Mouse (Mus musculus) thymus, adult 2 months (tissue): ENCODE results near the gene Nat8. TPM values are rescaled to one million over a fixed set of nuclear protein-coding genes. Genes with fewer than 3 reads are reported as not detected.
"Not testable (repeated sequence)": the region's sequence is repeated elsewhere in the genome, so short reads cannot be mapped to it uniquely, and the experiment has no call there.

Source experiments
- DNase-seq: peaks from one replicate; pipeline ENCODE4 v3.0.0; 2021
- H3K27ac ChIP-seq: fragments of 200-500 bp; 2 replicates; pipeline ENCODE4 v1.5.1; 2012; ENCODE audit warnings: low read length, control low read depth; ENCODE audit not compliant: control insufficient read depth, insufficient read depth
- H3K27me3 ChIP-seq: fragments of 200-500 bp; 2 replicates; pipeline ENCODE4 v1.6.1; 2012; ENCODE audit warnings: mild to moderate bottlenecking, low read length, moderate library complexity, mixed read lengths; ENCODE audit not compliant: control insufficient read depth, insufficient read depth
- H3K36me3 ChIP-seq: fragments of 200-500 bp; 2 replicates; pipeline ENCODE4 v1.6.1; 2012; ENCODE audit warnings: mild to moderate bottlenecking, low read length, moderate library complexity; ENCODE audit not compliant: control insufficient read depth, insufficient read depth
- H3K4me1 ChIP-seq: fragments of 200-500 bp; replicated peaks from 2 replicates; pipeline ENCODE4 v1.6.1; 2012; ENCODE audit warnings: low read length; ENCODE audit not compliant: control insufficient read depth, insufficient read depth
- H3K4me3 ChIP-seq: fragments of 200-500 bp; 2 replicates; pipeline ENCODE4 v1.5.1; 2012; ENCODE audit warnings: mild to moderate bottlenecking, low read length, control low read depth, moderate library complexity; ENCODE audit not compliant: control insufficient read depth, insufficient read depth
- CTCF ChIP-seq: fragments of 200-500 bp; IDR thresholded peaks from 2 replicates; pipeline ENCODE4 v1.5.1; 2012; ENCODE audit warnings: mild to moderate bottlenecking, control low read depth, low read length, moderate library complexity, borderline replicate concordance; ENCODE audit not compliant: control insufficient read depth, poor library complexity, insufficient read depth; ENCODE audit errors: extremely low read depth
- POLR2A ChIP-seq: fragments of 200-500 bp; IDR thresholded peaks from 2 replicates; pipeline ENCODE4 v1.6.1; 2012; ENCODE audit warnings: mild to moderate bottlenecking, low read length, control low read depth, moderate library complexity; ENCODE audit not compliant: control insufficient read depth, poor library complexity, insufficient read depth; ENCODE audit errors: extremely low read depth
- WGBS: fragments of 180-500 bp; shearing (Covaris S2); methylation state at CpG from one replicate; pipeline ENCODE4 v1.1.7; 2018; 5-methylcytosine and 5-hydroxymethylcytosine counted together
- polyA plus RNA-seq: library from polyadenylated mRNA; depleted of rRNA; stranded (reverse); fragments of >200 nt; gene quantifications from 2 replicates; pipeline ENCODE4 v1.2.3, GENCODE M21; 2012; rRNA removed

Gene Nat8
- 0.33 and 0.35 TPM in 2 replicates for polyA plus RNA-seq

- DNase-seq, result no peak
- Histone ChIP-seq H3K36me3 (no peaks in the 10 kb centered on the region), H3K4me1 (no peaks in the 10 kb centered on the region), H3K27ac (no peak within 1 kb of the TSS), H3K27me3 (no peaks in the 10 kb centered on the region), H3K4me3 (no peak within 1 kb of the TSS)
- TF ChIP-seq POLR2A (no peak), CTCF (no peak)
- WGBS, result 85% methylated on average over 7 of the region's 7 CpGs
These were observed at the start of gene Nat8 for GRCm38 (mm10) chr6:85831796-85832321. Nat8 (minus strand) TSS chr6:85832082.

DNA sequence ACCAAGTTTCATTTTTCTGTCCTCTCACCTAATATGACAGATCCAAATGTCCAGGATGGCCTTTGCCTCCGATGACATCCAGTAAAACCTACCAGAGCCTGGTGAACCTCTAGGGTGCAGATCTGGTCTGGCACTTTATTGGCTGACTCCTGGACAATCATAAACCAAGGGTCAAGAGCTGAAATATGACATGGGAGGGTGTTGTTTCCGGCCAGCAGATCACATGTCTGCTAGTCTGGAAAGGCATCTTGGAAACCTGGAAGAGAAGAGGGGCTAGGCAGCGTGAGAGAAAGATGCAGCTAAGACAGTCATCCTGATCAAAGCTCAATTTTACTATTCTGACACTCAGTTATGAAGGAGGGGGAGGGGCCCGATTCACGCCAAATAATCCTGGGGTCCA is 37.1 kb upstream of the Nat8 start, which contains the start of gene Nat8f2:
Gene Nat8f2 (minus strand): TSS at position 153 of the 400 bp plus-strand sequence.
- not testable (repeated sequence) for DNase-seq, H3K36me3 ChIP-seq, H3K4me3 ChIP-seq, H3K27me3 ChIP-seq, H3K4me1 ChIP-seq, H3K27ac ChIP-seq
- WGBS, result 92% methylated on average over 5 of the region's 5 CpGs

GRCm38 (mm10) chr6:85867726-85868690 is 36.1 kb upstream of the Nat8 start:
- DNase-seq, result no peak
- no peak for TF ChIP-seq POLR2A
- no peak for TF ChIP-seq CTCF
- no peak overlapping the region for H3K27ac ChIP-seq
- H3K27me3 ChIP-seq, result no peaks in the 10 kb centered on the region
- no peaks in the 10 kb centered on the region for H3K36me3 ChIP-seq
- WGBS, result 35% methylated on average over 8 of the region's 8 CpGs
- H3K4me3 ChIP-seq, result no peak overlapping the region
- H3K4me1 ChIP-seq, result no peaks in the 10 kb centered on the region

GRCm38 (mm10) chr6:85866995-85867394 is 35.1 kb upstream of the Nat8 start:
- not testable (repeated sequence) for H3K36me3 ChIP-seq, H3K27ac ChIP-seq
- 89% methylated on average over 1 of the region's 1 CpGs for WGBS

DNA sequence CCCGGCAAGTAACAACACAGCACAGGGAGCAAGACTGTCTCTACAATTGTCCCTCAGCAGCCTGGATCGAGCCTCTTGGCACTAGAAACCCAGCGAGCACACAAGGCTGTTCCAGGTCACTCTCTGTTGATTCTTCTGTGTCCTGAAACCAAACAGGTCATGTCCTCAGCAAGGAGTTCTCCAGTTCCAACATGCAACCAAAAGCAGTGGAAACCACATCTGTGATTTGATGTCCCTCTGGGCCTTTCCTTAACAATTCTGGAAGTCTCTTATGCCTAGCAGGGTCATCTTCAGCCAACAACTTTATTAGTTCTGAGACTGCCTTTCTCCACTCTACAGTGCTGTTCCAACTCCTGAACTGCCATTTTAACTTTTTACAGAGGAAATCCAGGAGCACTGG is 34.3 kb upstream of the Nat8 start:
- not testable (repeated sequence) for H3K36me3 ChIP-seq, DNase-seq, H3K27ac ChIP-seq, H3K27me3 ChIP-seq, H3K4me3 ChIP-seq, H3K4me1 ChIP-seq
- 88% methylated on average over 3 of the region's 3 CpGs for WGBS

More at GRCm38 (mm10) chr6:85866995-85867394, 35.1 kb upstream of the Nat8 start:
- DNase-seq, H3K27me3 ChIP-seq, H3K4me1 ChIP-seq, H3K4me3 ChIP-seq: not testable (repeated sequence)

DNA sequence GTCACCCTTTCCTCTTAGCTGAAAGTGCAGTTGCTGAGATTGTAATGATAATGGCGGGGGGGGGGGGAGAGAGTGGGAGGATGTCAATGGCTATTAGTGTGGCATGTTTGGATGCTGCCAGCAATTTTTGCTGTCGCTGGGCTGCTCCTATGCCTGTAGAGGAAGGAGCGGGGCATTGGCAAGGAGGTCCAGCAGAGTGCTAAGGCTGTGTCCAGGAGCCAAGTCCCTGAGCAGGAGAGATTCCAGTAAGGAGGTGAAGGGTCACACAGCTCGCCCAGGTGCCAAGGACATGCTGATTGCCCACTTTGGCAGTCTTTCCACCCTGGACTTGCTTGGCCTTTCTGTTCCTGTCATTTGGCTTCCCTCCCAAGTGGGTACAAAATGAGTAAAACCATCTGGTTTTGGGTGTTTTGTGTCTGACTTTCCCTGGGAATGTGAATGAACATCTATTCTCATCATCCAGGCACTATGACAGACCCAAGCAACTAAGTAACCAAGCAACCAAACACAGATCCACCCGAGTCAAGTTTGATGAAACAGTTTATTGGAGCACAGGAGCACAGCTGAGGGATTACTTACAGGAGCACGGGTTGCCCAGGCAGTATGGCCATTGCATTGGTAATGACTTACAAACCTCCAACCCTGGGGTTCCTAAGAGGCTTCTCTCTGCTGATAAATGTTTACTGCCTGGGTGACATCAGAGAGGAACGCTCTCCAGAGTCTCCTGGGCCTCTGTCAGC is 33.2 kb upstream of the Nat8 start:
- H3K4me3 ChIP-seq, H3K4me1 ChIP-seq, H3K27ac ChIP-seq, H3K27me3 ChIP-seq, H3K36me3 ChIP-seq, DNase-seq: not testable (repeated sequence)
- WGBS, result 76% methylated on average over 6 of the region's 7 CpGs

GRCm38 (mm10) chr6:85863840-85864239 is 32.0 kb upstream of the Nat8 start:
- H3K36me3 ChIP-seq, result no peaks in the 10 kb centered on the region
- no peaks in the 10 kb centered on the region for H3K27me3 ChIP-seq
- 95% methylated on average over 2 of the region's 2 CpGs for WGBS
- H3K27ac ChIP-seq, result no peak overlapping the region
- no peak for TF ChIP-seq CTCF
- TF ChIP-seq POLR2A, result no peak
- no peak for DNase-seq
- H3K4me3 ChIP-seq, result no peak overlapping the region
- H3K4me1 ChIP-seq, result no peaks in the 10 kb centered on the region
